Mouse (Mus musculus) cerebellum, adult 2 months (tissue): ENCODE measurements at regions not wholly inside any gene's neighbourhood (a gene's known extent, or its start where the extent isn't known, plus 50 kb on each side); places are given as distances from the start of the nearest gene placed in this dataset.

Source experiments
- DNase-seq, 2 experiments: peaks; one replicate each; pipeline ENCODE4 v3.0.0; 2021
- H3K27ac ChIP-seq: fragments of 200-500 bp; 2 replicates; pipeline ENCODE4 v1.5.1; 2012; ENCODE audit warnings: low read length, control low read depth, inconsistent platforms; ENCODE audit not compliant: insufficient read depth
- H3K27me3 ChIP-seq: fragments of 200-500 bp; 2 replicates; pipeline ENCODE4 v1.6.1; 2012; ENCODE audit warnings: inconsistent platforms, mild to moderate bottlenecking, low read length, moderate library complexity; ENCODE audit not compliant: control insufficient read depth, insufficient read depth
- H3K4me1 ChIP-seq: fragments of 200-500 bp; 2 replicates; pipeline ENCODE4 v1.6.1; 2011; ENCODE audit warnings: low read length; ENCODE audit not compliant: control insufficient read depth, insufficient read depth
- H3K4me3 ChIP-seq: fragments of 200-500 bp; replicated peaks from 2 replicates; pipeline ENCODE3; 2011; ENCODE audit warnings: mild to moderate bottlenecking, low read depth, low read length, control low read depth; ENCODE audit not compliant: insufficient read depth
- CTCF ChIP-seq: fragments of 200-500 bp; IDR thresholded peaks from 2 replicates; pipeline ENCODE4 v1.5.1; 2011; ENCODE audit warnings: low read depth, mild to moderate bottlenecking, control low read depth, low read length, moderate library complexity, borderline replicate concordance; ENCODE audit not compliant: insufficient read depth
- POLR2A ChIP-seq: fragments of 200-500 bp; IDR thresholded peaks from 2 replicates; pipeline ENCODE4 v1.6.1; 2011; ENCODE audit warnings: low read length, control low read depth, borderline replicate concordance; ENCODE audit not compliant: insufficient read depth
- WGBS: fragments of 180-500 bp; shearing (Covaris S2); methylation state at CpG from one replicate; pipeline ENCODE4 v1.1.7; 2018; 5-methylcytosine and 5-hydroxymethylcytosine counted together

DNA sequence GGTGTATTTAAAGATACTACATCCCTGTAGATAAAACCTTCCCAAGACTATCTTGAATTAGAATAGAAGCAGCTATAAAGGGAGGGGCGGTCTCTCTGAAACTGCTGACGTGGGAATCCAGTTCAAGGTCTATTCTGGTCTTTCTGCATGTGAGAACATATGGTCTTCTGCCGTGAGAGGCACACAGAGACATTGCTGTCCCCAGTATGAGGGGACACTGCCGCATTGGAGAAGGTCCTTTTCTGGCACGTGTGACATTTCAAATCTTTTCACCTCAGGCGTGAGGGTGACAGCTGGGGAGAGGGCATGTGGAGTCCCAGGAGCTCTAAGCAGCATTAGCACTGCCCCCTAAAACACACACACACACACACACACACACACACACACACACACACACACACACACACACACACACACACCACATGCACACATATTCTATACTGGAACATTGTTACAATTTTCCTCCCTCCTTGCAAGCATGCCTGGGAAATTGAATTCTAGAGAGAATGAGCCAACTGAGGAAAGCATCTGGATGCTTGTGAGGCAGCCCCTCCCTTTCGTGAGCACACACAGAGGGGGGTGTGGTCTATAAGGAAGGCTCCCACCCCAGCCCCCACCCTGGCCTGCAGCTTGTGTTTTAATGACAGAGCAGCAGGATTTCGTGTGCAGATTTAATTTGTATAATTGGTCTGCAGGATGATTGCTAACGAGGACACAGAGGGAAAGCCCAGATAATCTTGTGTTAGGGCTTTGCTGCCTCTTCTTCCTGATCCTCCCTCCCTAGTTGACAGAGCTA, 174.5 kb upstream of the Fat4 start:
- WGBS, result 9% methylated on average over 9 of the region's 9 CpGs

DNA sequence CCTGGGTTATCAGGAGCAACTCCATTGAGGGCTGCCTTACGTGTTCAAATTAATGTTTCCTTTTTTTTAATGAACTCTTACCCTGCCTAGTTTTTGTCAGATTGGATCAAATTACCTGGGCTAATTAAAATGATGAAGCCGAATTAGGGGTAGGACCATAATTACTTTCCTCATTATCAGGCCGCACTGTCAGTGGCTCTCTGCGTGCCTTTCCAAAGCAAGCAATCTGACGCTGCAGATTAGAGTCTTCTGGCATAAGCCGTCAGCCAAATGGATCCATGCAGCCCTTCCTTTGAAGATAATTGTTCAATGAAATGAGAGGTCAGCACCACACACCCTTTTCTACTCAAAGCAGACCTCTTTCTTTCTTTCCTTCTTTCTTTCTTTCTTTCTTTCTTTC, 175.5 kb upstream of the Fat4 start:
- WGBS, result 35% methylated on average over 6 of the region's 6 CpGs
- DNase-seq, result no peak
- Histone ChIP-seq H3K27me3 (no peaks in the 10 kb centered on the region), H3K27ac (no peak overlapping the region), H3K4me1 (0 out of 2 replicates have a peak, but pooled peaks cover 2% of the 10 kb centered on the region), H3K4me3 (no peak overlapping the region)
- no peak for TF ChIP-seq POLR2A

More for the DNA sequence above, 174.5 kb upstream of the Fat4 start:
- Histone ChIP-seq H3K4me1 (0 out of 2 replicates have a peak, but pooled peaks cover 2% of the 10 kb centered on the region), H3K4me3 (no peak overlapping the region), H3K27ac (no peak overlapping the region), H3K27me3 (no peaks in the 10 kb centered on the region)
- TF ChIP-seq CTCF (no peak), POLR2A (no peak)
- DNase-seq, result no peak

DNA sequence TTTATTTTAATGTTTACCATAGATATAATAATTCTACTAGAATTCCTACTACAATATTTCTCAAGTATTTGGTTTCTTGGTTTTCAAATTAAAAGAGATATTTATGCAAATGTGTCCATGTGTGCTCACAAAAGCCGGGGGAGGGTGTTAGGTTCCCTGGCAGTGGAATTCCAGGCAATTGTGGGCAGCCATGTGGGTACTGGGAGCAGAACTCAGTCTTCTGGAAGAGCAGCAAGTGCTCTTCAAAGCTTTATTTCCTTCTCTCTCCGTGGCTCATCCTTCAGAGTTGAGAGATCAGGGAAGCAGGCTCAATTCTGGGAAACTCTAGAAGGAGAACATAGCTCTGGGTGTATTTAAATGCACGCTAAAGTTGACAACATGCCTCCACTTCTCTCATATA, 178.8 kb upstream of the Fat4 start:
- Histone ChIP-seq H3K27me3 (no peaks in the 10 kb centered on the region), H3K4me1 (0 out of 2 replicates have a peak, but pooled peaks cover 2% of the 10 kb centered on the region), H3K27ac (no peak overlapping the region), H3K4me3 (no peak overlapping the region)
- 62% methylated on average over 3 of the region's 3 CpGs for WGBS
- TF ChIP-seq POLR2A, result no peak
- TF ChIP-seq CTCF, result no peak
- DNase-seq, result no peak

GRCm38 (mm10) chr3:38699206-38699605, 187.5 kb upstream of the Fat4 start:
- Histone ChIP-seq H3K27me3 (no peaks in the 10 kb centered on the region), H3K4me1 (no peaks in the 10 kb centered on the region), H3K27ac (no peak overlapping the region), H3K4me3 (no peak overlapping the region)
- TF ChIP-seq CTCF (no peak), POLR2A (no peak)
- WGBS, result 92% methylated on average over 5 of the region's 5 CpGs
- DNase-seq, result no peak

DNA sequence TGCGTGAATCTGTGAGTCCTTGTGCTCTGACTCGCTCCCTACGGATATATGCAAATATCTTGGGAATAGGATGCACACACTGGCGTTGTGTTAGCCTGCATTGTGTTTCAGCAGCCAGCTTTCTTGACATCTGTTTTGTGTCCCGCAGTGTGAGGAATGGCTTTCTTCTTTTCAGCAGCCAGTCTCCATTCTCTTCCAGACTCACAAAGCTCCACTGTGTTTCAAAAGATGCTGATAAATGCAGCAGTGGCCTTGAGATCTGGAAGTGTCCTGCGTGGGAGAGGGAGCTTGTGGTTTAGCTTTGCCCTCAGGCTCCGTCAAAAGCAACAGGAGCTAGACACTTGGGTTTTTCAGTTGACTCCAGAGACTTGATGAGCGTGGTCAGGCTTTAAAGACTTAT, 188.9 kb upstream of the Fat4 start:
- TF ChIP-seq CTCF (no peak), POLR2A (no peak)
- DNase-seq, result no peak
- Histone ChIP-seq H3K4me3 (no peak overlapping the region), H3K27me3 (no peaks in the 10 kb centered on the region), H3K4me1 (no peaks in the 10 kb centered on the region), H3K27ac (no peak overlapping the region)
- 21% methylated on average over 8 of the region's 8 CpGs for WGBS

- no peak for DNase-seq
- no peak overlapping the region for H3K4me3 ChIP-seq
- 78% methylated on average over 2 of the region's 2 CpGs for WGBS
- no peaks in the 10 kb centered on the region for H3K27me3 ChIP-seq
- no peaks in the 10 kb centered on the region for H3K4me1 ChIP-seq
- H3K27ac ChIP-seq, result no peak overlapping the region
- TF ChIP-seq CTCF (no peak), POLR2A (no peak)
Measured at GRCm38 (mm10) chr3:38697349-38697748, 189.4 kb upstream of the Fat4 start.

DNA sequence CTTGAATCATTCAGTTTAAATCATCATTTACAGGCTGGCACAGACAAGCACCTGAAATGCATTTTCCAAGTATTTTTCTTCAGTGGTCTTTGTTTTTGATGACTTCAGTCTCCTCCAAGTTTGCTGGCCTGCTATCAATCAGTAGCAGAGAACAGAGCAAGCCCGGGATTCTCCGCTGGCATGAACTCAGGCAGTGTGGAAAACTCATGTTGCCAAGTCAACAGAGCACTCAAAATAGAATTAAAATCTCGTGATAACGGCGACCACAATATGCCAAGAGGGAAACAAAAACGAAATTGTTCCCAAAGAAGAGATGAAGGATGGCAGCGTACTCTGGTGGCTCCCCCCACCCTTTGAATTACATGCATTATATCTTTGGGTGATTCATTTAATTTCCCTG, 190.9 kb upstream of the Fat4 start:
- Histone ChIP-seq H3K4me3 (no peak overlapping the region), H3K4me1 (no peaks in the 10 kb centered on the region), H3K27me3 (no peaks in the 10 kb centered on the region), H3K27ac (no peak overlapping the region)
- TF ChIP-seq CTCF (no peak), POLR2A (no peak)
- WGBS, result 12% methylated on average over 7 of the region's 7 CpGs
- no peak for DNase-seq

GRCm38 (mm10) chr3:38692768-38693167, 194.0 kb upstream of the Fat4 start:
- no peaks in the 10 kb centered on the region for H3K27me3 ChIP-seq
- TF ChIP-seq POLR2A (no peak), CTCF (no peak)
- no peaks in the 10 kb centered on the region for H3K4me1 ChIP-seq
- H3K27ac ChIP-seq, result no peak overlapping the region
- DNase-seq, result no peak
- H3K4me3 ChIP-seq, result no peak overlapping the region
